Mouse (Mus musculus): ENCODE results near the gene Slc15a3. TPM values are rescaled to one million over a fixed set of nuclear protein-coding genes. Genes with fewer than 3 reads are reported as not detected.
A peak's percentile ranks its signal among the peaks of the same experiment; 100 is the strongest.

Slc15a3 gene
- total RNA-seq (2015) (31.4 and 31.6 TPM in 2 replicates), total RNA-seq (2017) (18.0 and 20.2 TPM in 2 replicates)

DNA sequence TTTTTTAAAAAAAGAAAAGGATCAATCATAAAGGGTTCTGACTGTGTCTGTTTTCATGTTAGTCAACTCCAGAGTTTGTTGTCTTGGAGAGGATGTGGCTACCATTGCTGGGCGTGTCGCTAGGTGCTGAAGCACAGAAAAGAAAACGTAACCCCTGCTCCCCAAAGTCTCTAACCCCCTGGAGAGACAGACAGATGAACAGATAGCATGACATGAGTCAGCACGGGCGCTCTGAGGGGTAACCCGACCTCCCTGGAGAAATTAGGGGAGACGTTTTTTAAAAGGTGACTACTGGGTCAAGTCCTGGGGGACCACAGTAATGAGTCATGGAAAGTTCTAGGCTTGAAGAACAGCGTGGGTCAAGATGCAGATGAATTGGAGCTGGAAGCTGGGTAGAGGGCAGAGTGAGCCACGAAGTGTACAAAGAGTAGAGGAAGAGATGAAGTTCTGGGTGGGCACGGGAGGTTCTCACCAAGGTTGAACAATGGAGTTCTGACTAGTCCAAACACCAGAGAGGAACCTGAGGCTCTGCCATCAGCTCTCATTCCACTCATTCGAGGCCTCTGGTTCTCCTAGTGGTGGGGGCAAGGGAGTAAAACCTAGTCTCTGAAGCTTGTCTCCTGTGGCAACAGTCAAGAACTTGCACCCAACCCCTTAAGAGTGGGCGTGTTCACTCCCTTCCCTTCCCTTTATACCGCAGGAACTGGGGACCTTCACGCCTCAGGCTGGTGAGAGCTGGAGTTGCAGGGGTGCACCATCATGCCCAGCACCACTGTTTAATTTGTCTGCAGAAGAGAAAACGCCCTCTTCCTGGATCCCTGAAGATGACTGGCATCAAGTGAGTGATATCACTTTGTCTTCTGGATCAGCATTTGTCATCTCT, at the start of gene Slc15a3:
Slc15a3 (plus strand) TSS at position 718 of the 883 bp plus-strand sequence.
- ATAC-seq (ENCODE audit: poor library complexity, severe bottlenecking): no peak

GRCm38 (mm10) chr19:10790323-10790722, 49.2 kb upstream of the Slc15a3 start:
- ATAC-seq (ENCODE audit: poor library complexity, severe bottlenecking): peak; percentile 77

GRCm38 (mm10) chr19:10793044-10793443, 46.5 kb upstream of the Slc15a3 start:
- ATAC-seq (ENCODE audit: poor library complexity, severe bottlenecking): no peak

DNA sequence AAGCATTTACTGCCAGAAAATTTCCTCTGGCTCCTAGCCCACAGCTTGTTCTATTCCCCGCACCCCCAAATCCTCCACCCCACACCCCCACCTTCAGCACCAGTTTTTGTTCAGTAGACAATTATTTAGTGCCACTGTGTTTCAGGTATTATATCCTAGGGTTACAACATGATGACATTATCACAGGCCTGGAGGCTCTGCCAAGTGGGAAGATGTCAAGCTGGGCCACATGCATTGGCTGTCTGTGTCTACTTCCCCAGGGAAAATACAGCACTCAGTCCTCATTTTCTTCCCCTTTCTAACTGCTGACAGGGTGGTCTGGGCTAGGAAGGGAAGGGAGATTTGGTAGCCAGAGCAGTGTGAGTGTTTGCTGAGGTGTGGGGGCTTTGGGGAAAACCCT, 44.6 kb upstream of the Slc15a3 start:
- no peak for ATAC-seq (ENCODE audit: poor library complexity, severe bottlenecking)

- ATAC-seq (ENCODE audit: poor library complexity, severe bottlenecking): no peak
Observed at GRCm38 (mm10) chr19:10798576-10798975, 41.0 kb upstream of the Slc15a3 start.

GRCm38 (mm10) chr19:10799155-10799554, 40.4 kb upstream of the Slc15a3 start:
- ATAC-seq (ENCODE audit: poor library complexity, severe bottlenecking): no peak

GRCm38 (mm10) chr19:10801070-10801469, 38.5 kb upstream of the Slc15a3 start:
- ATAC-seq (ENCODE audit: poor library complexity, severe bottlenecking): peak; percentile 80

DNA sequence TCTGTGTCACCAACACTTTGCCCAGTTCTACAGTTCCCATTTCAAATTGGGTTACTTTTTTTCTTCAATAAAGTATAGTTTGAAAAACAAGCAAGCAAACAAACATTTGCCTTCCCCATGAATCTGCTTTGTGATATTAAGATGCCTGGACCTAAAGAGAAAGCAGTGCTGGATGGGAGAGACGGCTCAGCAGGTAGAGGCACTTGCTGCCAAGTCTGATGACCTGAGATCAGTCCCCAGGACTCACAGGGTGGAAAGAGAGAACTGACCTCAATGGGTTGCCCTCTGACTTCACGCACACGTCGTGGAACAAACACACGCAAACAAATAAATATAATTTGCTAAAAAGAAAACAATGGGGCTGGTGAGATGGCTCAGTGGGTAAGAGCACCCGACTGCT, 37.6 kb upstream of the Slc15a3 start:
- ATAC-seq (ENCODE audit: poor library complexity, severe bottlenecking): no peak

GRCm38 (mm10) chr19:10803751-10804150, 35.8 kb upstream of the Slc15a3 start:
- ATAC-seq (ENCODE audit: poor library complexity, severe bottlenecking): peak; percentile 84

GRCm38 (mm10) chr19:10804850-10805660, 34.5 kb upstream of the Slc15a3 start:
- ATAC-seq (ENCODE audit: poor library complexity, severe bottlenecking): no peak

- no peak for ATAC-seq (ENCODE audit: poor library complexity, severe bottlenecking)
Observed at GRCm38 (mm10) chr19:10805661-10806285, 33.8 kb upstream of the Slc15a3 start.

GRCm38 (mm10) chr19:10808524-10809233, 30.8 kb upstream of the Slc15a3 start:
- no peak for ATAC-seq (ENCODE audit: poor library complexity, severe bottlenecking)

DNA sequence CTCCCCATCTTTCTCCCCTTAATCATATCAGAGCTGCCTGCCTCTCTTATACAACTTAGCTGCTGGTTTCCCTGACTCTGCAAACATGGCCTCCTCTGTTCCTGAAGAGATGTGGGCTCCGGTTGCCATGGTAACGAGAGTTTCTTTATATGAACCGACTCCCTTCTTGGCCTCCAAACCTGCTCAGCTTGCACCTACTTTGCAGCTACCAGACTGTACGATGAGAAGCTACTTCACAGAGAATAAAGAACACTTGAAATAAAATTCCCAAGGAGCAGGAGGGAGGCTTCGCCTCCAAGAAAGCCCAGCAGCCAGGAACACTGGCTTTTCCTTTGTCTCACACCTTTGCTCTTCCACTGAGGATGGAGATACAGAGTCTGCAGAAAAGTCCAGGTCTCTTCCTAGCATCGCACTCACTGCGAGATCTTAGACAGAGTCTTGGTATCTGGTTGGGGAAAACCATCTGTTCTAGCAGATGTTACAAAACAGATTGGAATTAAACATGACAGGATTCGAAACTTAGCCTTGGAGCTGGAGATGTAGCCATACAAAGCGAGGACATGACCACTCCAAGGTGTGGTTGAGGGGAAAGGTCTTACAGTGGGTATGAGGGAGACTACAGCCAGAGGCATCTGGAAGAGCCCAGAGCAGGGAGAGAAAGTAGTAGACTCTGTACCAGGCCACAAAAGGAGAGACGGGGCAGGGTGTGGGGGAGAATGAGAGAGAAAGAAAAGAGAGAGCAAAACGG, 29.9 kb upstream of the Slc15a3 start:
- ATAC-seq (ENCODE audit: poor library complexity, severe bottlenecking): no peak

DNA sequence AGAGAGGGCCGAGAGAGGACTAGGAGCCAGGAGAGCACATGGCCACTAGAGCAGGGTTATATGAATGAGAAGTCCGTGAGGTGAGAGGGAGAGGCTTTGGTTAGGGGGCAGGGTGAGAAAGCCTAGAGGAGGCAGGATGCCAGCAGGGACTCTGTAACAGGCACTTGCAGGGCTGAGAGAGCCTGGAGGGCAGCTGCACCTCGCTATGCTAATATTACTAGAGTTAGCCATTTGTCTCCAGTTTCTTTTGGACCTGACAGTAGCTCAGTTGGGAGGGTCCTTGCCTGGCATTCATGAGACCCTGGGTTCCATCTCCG, 29.4 kb upstream of the Slc15a3 start:
- ATAC-seq (ENCODE audit: poor library complexity, severe bottlenecking): no peak

DNA sequence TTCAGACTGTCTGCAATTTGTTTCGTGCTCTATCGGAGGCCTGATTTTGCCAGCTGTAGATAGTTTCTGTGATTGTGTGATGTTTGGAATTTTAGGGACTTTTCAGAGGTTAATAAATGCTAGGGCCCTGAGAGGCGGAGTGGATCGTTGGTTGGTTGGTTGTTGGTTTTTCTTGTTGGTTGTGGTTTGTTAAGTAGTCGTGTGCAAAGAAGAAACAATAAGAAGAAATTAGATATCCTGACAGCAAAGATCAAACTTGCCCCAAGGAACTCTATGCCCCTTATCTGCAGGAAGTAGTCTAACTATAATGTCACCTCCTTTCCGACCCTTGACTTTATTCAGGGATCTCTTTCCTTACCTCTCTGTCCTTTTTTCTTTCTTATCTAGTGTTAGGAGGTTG, 28.1 kb upstream of the Slc15a3 start:
- no peak for ATAC-seq (ENCODE audit: poor library complexity, severe bottlenecking)

DNA sequence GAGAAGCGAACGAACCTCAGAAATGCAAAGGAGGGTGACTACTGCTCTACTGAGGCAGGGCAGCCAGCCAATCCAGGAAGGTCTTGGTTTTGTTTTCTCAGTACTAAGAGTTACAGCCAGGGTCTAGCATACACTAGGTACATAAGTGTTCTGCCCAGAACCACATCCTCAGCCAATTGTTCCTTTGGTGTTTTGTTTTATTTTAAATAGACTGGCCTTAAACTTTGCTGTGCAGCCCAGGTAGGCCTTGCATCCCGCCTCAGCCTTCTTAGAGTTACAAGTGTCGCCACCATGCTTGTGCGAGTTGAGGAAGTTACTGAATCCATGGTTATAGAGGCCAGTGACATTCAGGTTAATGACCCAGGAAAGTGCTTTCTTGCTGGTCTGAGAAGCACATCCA, 26.5 kb upstream of the Slc15a3 start:
- ATAC-seq (ENCODE audit: poor library complexity, severe bottlenecking): no peak

- ATAC-seq (ENCODE audit: poor library complexity, severe bottlenecking): no peak
Observed at GRCm38 (mm10) chr19:10813905-10814304, 25.6 kb upstream of the Slc15a3 start.

DNA sequence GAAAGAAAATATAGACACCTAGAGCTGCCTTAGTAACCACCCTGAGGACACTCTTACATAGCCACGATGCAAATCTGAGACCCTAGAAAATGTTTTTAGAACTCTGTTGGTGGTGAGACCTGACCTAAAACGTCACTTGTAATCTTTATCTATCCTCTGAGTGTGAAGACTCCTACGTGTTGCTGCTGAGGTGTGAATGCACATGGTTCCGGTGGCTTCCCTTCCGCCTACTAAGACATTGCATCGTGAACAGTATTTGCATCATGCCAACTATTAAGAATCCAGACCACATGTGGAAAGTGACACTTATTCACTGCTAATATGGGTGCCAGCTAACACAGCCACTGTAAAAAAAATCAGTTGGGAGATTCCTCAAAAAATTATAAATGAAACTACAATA, 23.7 kb upstream of the Slc15a3 start:
- no peak for ATAC-seq (ENCODE audit: poor library complexity, severe bottlenecking)

- no peak for ATAC-seq (ENCODE audit: poor library complexity, severe bottlenecking)
Observed at GRCm38 (mm10) chr19:10816462-10816861, 23.1 kb upstream of the Slc15a3 start.
